Mouse (Mus musculus) myocyte (in vitro differentiated cells): ENCODE measurements around the gene Mafk. TPM values are rescaled to one million over a fixed set of nuclear protein-coding genes. Genes with fewer than 3 reads are reported as not detected.

Source experiments
- H3K27me3 ChIP-seq: one replicate; pipeline ENCODE4 v1.6.1; 2011; ENCODE audit not compliant: control insufficient read depth, insufficient read depth, insufficient read length
- H3K36me3 ChIP-seq: one replicate; pipeline ENCODE4 v1.6.1; 2011; ENCODE audit not compliant: control insufficient read depth, insufficient read depth
- H3K4me2 ChIP-seq: one replicate; pipeline ENCODE4 v1.6.1; 2011; ENCODE audit warnings: low read depth, control low read depth
- H3K4me3 ChIP-seq: one replicate; pipeline ENCODE4 v1.5.1; 2011; ENCODE audit warnings: mild to moderate bottlenecking, control low read depth, moderate library complexity
- H3K79me2 ChIP-seq: one replicate; pipeline ENCODE4 v1.6.1; 2011; ENCODE audit not compliant: control insufficient read depth, insufficient read depth
- H3ac ChIP-seq: one replicate; pipeline ENCODE4 v1.6.1; 2011; ENCODE audit not compliant: control insufficient read depth, insufficient read length
- CEBPB ChIP-seq: IDR thresholded peaks from 2 replicates; pipeline ENCODE4 v1.6.1; 2011; ENCODE audit warnings: mild to moderate bottlenecking, moderate library complexity; ENCODE audit not compliant: poor library complexity, insufficient read depth, severe bottlenecking
- E2F4 ChIP-seq: IDR thresholded peaks from one replicate; pipeline ENCODE4 v1.6.1; 2011; ENCODE audit warnings: mild to moderate bottlenecking, control low read depth, moderate library complexity; ENCODE audit not compliant: insufficient read depth
- MAX ChIP-seq: IDR thresholded peaks from one replicate; pipeline ENCODE4 v1.6.1; 2011; ENCODE audit warnings: low read depth, mild to moderate bottlenecking, control low read depth
- MYOD1 ChIP-seq, 3 experiments: IDR thresholded peaks; one replicate each; pipeline ENCODE4 v1.6.1; 2011; ENCODE audit warnings: control low read depth in 2 of 3, low read depth in 2 of 3, mild to moderate bottlenecking in 2 of 3, moderate library complexity in 1 of 3; ENCODE audit not compliant: insufficient read length in 2 of 3, control insufficient read depth in 1 of 3
- MYOG ChIP-seq, 3 experiments: IDR thresholded peaks; one replicate each; pipeline ENCODE4 v1.6.1; 2011; ENCODE audit warnings: control low read depth in 2 of 3, low read depth in 2 of 3, mild to moderate bottlenecking in 2 of 3; ENCODE audit not compliant: insufficient read length in 2 of 3, control insufficient read depth in 1 of 3, insufficient read depth in 1 of 3
- POLR2A ChIP-seq: IDR thresholded peaks from one replicate; pipeline ENCODE4 v1.6.1; 2011; ENCODE audit warnings: low read depth, mild to moderate bottlenecking, control low read depth, moderate library complexity; ENCODE audit not compliant: insufficient read length
- POLR2AphosphoS2 ChIP-seq: IDR thresholded peaks from one replicate; pipeline ENCODE4 v1.6.1; 2011; ENCODE audit warnings: low read depth, control low read depth; ENCODE audit not compliant: insufficient read length
- REST ChIP-seq: IDR thresholded peaks from one replicate; pipeline ENCODE4 v1.6.1; 2011; ENCODE audit warnings: mild to moderate bottlenecking, control low read depth, moderate library complexity; ENCODE audit not compliant: insufficient read depth, insufficient read length
- SRF ChIP-seq: IDR thresholded peaks from one replicate; pipeline ENCODE4 v1.6.1; 2011; ENCODE audit warnings: low read depth; ENCODE audit not compliant: control insufficient read depth, insufficient read length
- TCF12 ChIP-seq: IDR thresholded peaks from one replicate; pipeline ENCODE4 v1.6.1; 2011; ENCODE audit warnings: mild to moderate bottlenecking, control low read depth; ENCODE audit not compliant: poor library complexity, insufficient read depth, severe bottlenecking
- TCF3 ChIP-seq: IDR thresholded peaks from one replicate; pipeline ENCODE4 v1.6.1; 2011; ENCODE audit warnings: low read depth, control low read depth; ENCODE audit not compliant: insufficient read length
- USF1 ChIP-seq: IDR thresholded peaks from one replicate; pipeline ENCODE4 v1.6.1; 2011; ENCODE audit warnings: low read depth, mild to moderate bottlenecking, control low read depth, moderate library complexity
- polyA plus RNA-seq: library from polyadenylated mRNA; unstranded; fragments of >200 nt; fragmentation: generic; extraction: Trizol; gene quantifications from one replicate; pipeline ENCODE4 v1.2.1, GENCODE M21; 2012; ENCODE audit warnings: missing spikeins

Gene Mafk
- polyA plus RNA-seq, 1 experiment = 19.8 TPM

DNA sequence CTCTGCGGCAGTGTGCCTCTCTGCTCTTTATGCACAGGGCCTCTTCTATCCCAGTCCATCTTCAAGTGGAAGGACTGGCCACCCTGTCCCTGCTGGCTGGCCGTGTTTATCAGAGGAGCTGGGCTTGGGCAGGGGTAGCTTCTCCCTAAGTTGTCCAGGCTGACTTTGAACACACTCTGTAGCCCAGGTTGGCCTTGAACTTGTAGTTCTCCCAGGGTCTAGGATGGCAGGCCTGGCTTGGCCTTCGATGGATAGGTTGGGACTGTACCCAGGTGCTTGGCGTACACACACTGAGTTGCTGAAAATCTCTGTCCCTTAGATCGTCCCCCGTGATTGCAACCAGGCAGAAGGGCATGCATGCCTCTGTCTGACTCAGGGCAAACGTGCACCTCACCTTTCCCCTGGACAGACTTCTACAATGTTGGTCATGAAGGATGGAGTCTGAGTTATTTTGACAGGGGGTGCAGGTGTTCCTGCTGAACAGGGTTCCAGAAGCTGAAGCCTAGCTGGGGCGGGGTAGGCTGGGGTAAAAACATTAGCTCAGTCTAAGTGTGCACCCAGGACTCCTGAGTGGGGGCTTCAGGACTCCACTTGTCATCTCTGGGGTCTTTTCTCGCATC lies 4.8 kb downstream of the Mafk start:
- no peak overlapping the region for H3ac ChIP-seq
- TF ChIP-seq REST (no peak), POLR2A (no peak), POLR2AphosphoS2 (no peak), SRF (no peak), MAX (no peak), TCF12 (no peak), TCF3 (no peak), USF1 (no peak), E2F4 (no peak), MYOD1 (IDR thresholded peaks at IDR 0.05; ENCODE audit: control insufficient read depth in 1 of 3, insufficient read length in 2 of 3, low read depth in 2 of 3) (no peak), MYOG (IDR thresholded peaks at IDR 0.05; ENCODE audit: control insufficient read depth in 1 of 3, insufficient read depth in 1 of 3, insufficient read length in 2 of 3, low read depth in 2 of 3) (no peak), CEBPB (no peak)
- peaks cover 5% of the 10 kb centered on the region for H3K36me3 ChIP-seq
- peaks cover 46% of the 10 kb centered on the region for H3K79me2 ChIP-seq
- H3K4me2 ChIP-seq = peak overlapping the region; percentile 100
- H3K27me3 ChIP-seq = no peaks in the 10 kb centered on the region
- H3K4me3 ChIP-seq = peak overlapping the region; percentile 83

- no peaks in the 10 kb centered on the region for H3K27me3 ChIP-seq
- H3K4me3 ChIP-seq = peak overlapping the region; percentile 4
- no peak overlapping the region for H3ac ChIP-seq
- peak overlapping the region; percentile 92 for H3K4me2 ChIP-seq
- H3K36me3 ChIP-seq = peaks cover 5% of the 10 kb centered on the region
- no peak for TF ChIP-seq SRF
- peak in 1 of 3 experiments; percentile 27 for TF ChIP-seq MYOG (IDR thresholded peaks at IDR 0.05; ENCODE audit: control insufficient read depth in 1 of 3, insufficient read depth in 1 of 3, insufficient read length in 2 of 3, low read depth in 2 of 3)
- H3K79me2 ChIP-seq = peaks cover 44% of the 10 kb centered on the region
These were observed 5.6 kb downstream of the Mafk start for GRCm38 (mm10) chr5:139796900-139797299.

GRCm38 (mm10) chr5:139797473-139798167 lies 6.3 kb downstream of the Mafk start:
- TF ChIP-seq MYOG (IDR thresholded peaks at IDR 0.05; ENCODE audit: control insufficient read depth in 1 of 3, insufficient read depth in 1 of 3, insufficient read length in 2 of 3, low read depth in 2 of 3) = no peak
- no peak for TF ChIP-seq MYOD1 (IDR thresholded peaks at IDR 0.05; ENCODE audit: control insufficient read depth in 1 of 3, insufficient read length in 2 of 3, low read depth in 2 of 3)
- TF ChIP-seq E2F4 = no peak
- TF ChIP-seq TCF12 = no peak
- H3K79me2 ChIP-seq = peaks cover 37% of the 10 kb centered on the region
- peaks cover 5% of the 10 kb centered on the region for H3K36me3 ChIP-seq
- H3K4me3 ChIP-seq = peak overlapping the region; percentile 4
- H3K27me3 ChIP-seq = no peaks in the 10 kb centered on the region
- peak overlapping the region; percentile 92 for H3K4me2 ChIP-seq
- H3ac ChIP-seq = no peak overlapping the region

DNA sequence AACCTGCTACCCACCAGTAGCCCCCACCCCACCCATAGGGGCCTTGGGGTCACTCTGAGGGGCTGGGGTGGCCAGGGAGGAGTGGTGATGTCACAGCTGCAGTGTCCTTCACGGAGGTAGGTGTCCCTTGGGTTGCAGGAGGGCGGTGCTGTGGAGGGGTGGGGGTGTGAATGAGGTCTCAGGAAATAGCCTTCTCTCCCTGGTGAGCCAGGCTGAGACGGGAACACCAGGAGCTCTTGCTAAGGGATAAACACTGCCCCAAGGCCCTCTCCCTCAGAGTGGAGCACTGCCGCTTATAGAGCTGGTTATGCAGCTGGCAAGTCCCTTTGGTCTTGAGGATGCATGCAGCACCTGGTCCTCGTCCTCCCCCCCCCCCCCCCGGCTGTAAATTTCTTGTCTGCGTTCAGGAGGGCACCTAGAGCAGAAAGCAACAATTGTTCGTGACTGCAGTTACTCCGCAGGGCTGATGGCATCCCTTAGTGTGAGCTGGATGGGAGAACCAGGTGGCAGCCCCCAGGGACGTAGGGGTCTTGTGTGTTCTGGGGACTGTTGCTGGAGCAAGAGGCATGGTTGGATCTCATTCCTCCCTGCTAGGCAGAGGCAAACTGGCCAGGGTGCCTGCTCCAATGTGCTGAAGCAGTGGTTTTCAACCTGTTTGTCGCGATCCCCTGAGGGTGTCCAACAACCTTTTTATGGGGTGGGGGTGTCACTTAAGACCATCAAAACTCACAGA lies 7.0 kb downstream of the Mafk start:
- Histone ChIP-seq H3K4me2 (peak overlapping the region; percentile 92), H3K27me3 (no peaks in the 10 kb centered on the region), H3K79me2 (peaks cover 30% of the 10 kb centered on the region), H3K4me3 (no peak overlapping the region), H3K36me3 (peaks cover 5% of the 10 kb centered on the region), H3ac (no peak overlapping the region)
- TF ChIP-seq SRF (no peak), MYOG (IDR thresholded peaks at IDR 0.05; ENCODE audit: control insufficient read depth in 1 of 3, insufficient read depth in 1 of 3, insufficient read length in 2 of 3, low read depth in 2 of 3) (no peak), E2F4 (no peak), TCF3 (no peak), REST (no peak), CEBPB (no peak), USF1 (no peak), POLR2AphosphoS2 (no peak), MYOD1 (IDR thresholded peaks at IDR 0.05; ENCODE audit: control insufficient read depth in 1 of 3, insufficient read length in 2 of 3, low read depth in 2 of 3) (no peak), POLR2A (no peak), MAX (no peak), TCF12 (no peak)

GRCm38 (mm10) chr5:139799041-139799440 lies 7.7 kb downstream of the Mafk start:
- TF ChIP-seq E2F4 (no peak), REST (no peak), POLR2A (no peak), TCF12 (no peak), TCF3 (no peak)
- H3K4me3 ChIP-seq = no peak overlapping the region
- no peaks in the 10 kb centered on the region for H3K27me3 ChIP-seq
- no peak overlapping the region for H3ac ChIP-seq
- peaks cover 5% of the 10 kb centered on the region for H3K36me3 ChIP-seq
- peaks cover 23% of the 10 kb centered on the region for H3K79me2 ChIP-seq
- H3K4me2 ChIP-seq = no peak overlapping the region
